ENCODE assay signal across 21 mouse cellular contexts in genomic region chr4:95850044-95850739, GRCm38 (mm10).
DNase-seq lines count a peak whose midpoint lies in the region; ATAC-seq and TF ChIP-seq lines count a peak whose summit lies in the region.
"Had no signal": no experiment of that assay in that cellular context is flagged by ENCODE, and none has a peak within 500 bp of the region (broad histone marks: within the 10 kb centered on the region; RNA-seq: fewer than 3 reads in every experiment).

No protein-coding gene starts in this region.

- no peaks in the 10 kb centered on the region for H3K79me2 ChIP-seq in macrophage (ENCODE audit: inconsistent target)

- DNase-seq in heart, embryonic 10.5 days (ENCODE audit: low spot score) = peak; percentile 13
- DNase-seq in 416B (ENCODE audit: low read depth) = peak; percentile 67
- no peak for DNase-seq in layer of hippocampus, postnatal 36 days
- no peak for DNase-seq in thymus, adult 2 months
- no peak for DNase-seq in midbrain, postnatal 0 days (ENCODE audit: low spot score)
- DNase-seq: adrenal gland, adult 8-10 months; cerebellum, postnatal 10 days; forebrain, postnatal 0 days; gastrocnemius, postnatal 10 days; kidney, adult 9 months had no signal

- H3K9ac ChIP-seq in heart, embryonic 11.5 days (ENCODE audit: low read depth, low read length) = no peak overlapping the region
- H3K9ac ChIP-seq in midbrain, postnatal 0 days (replicated peaks; ENCODE audit: low read length, poor library complexity, severe bottlenecking) = no peak overlapping the region
- H3K9ac ChIP-seq: forebrain, postnatal 0 days; heart, embryonic 13.5 days; limb, embryonic 12.5 days had no signal

- H3K27ac ChIP-seq in heart, embryonic 10.5 days = no peak overlapping the region
- H3K27ac ChIP-seq in heart, embryonic 11.5 days (ENCODE audit: low read depth, low read length) = no peak overlapping the region
- peak overlapping the region; percentile 40; the same call in 1 of the 2 replicates for H3K27ac ChIP-seq in bone marrow, adult 2 months (ENCODE audit: control insufficient read depth, insufficient read depth, low read depth, low read length, poor library complexity)
- H3K27ac ChIP-seq in macrophage = peak overlapping the region; percentile 97
- no peak overlapping the region for H3K27ac ChIP-seq in thymus, adult 2 months (ENCODE audit: control insufficient read depth, insufficient read depth, low read length)
- no peak overlapping the region for H3K27ac ChIP-seq in midbrain, postnatal 0 days (ENCODE audit: low read depth, low read length)
- H3K27ac ChIP-seq: heart, embryonic 13.5 days; hindbrain, embryonic 10.5 days; left cerebral cortex, adult 2 months; limb, embryonic 12.5 days had no signal

- no peaks in the 10 kb centered on the region for H3K36me3 ChIP-seq in heart, embryonic 10.5 days
- H3K36me3 ChIP-seq in heart, embryonic 11.5 days (ENCODE audit: control insufficient read depth, insufficient read depth, low read length) = no peaks in the 10 kb centered on the region
- no peaks in the 10 kb centered on the region for H3K36me3 ChIP-seq in macrophage (ENCODE audit: inconsistent target)
- no peaks in the 10 kb centered on the region for H3K36me3 ChIP-seq in thymus, adult 2 months (ENCODE audit: control insufficient read depth, insufficient read depth, low read length)
- no peaks in the 10 kb centered on the region for H3K36me3 ChIP-seq in midbrain, postnatal 0 days (ENCODE audit: insufficient read depth, low read length)
- H3K36me3 ChIP-seq: embryonic facial prominence, embryonic 10.5 days; G1E; heart, embryonic 13.5 days; hindbrain, embryonic 10.5 days; limb, embryonic 12.5 days had no signal

- no peak overlapping the region for H3K4me3 ChIP-seq in heart, embryonic 10.5 days
- no peak overlapping the region for H3K4me3 ChIP-seq in heart, embryonic 11.5 days (ENCODE audit: low read depth, low read length)
- H3K4me3 ChIP-seq in bone marrow, adult 2 months (replicated peaks; ENCODE audit: control insufficient read depth, low read depth, low read length) = no peak overlapping the region
- H3K4me3 ChIP-seq in macrophage (ENCODE audit: inconsistent target) = no peak overlapping the region
- H3K4me3 ChIP-seq in thymus, adult 2 months (ENCODE audit: control insufficient read depth, insufficient read depth, low read length) = no peak overlapping the region
- no peak overlapping the region for H3K4me3 ChIP-seq in midbrain, postnatal 0 days (ENCODE audit: low read depth, low read length)
- H3K4me3 ChIP-seq: embryonic facial prominence, embryonic 10.5 days; erythroblast, embryonic 14.5 days; heart, embryonic 13.5 days; hindbrain, embryonic 10.5 days; left cerebral cortex, adult 2 months; limb, embryonic 12.5 days had no signal

- H3K4me1 ChIP-seq in heart, embryonic 10.5 days = peaks cover 14% of the 10 kb centered on the region
- H3K4me1 ChIP-seq in heart, embryonic 11.5 days (ENCODE audit: control insufficient read depth, insufficient read depth, low read length) = 0 out of 2 replicates have a peak, but pooled peaks cover 9% of the 10 kb centered on the region
- H3K4me1 ChIP-seq in bone marrow, adult 2 months (ENCODE audit: control insufficient read depth, insufficient read depth, low read length) = peaks cover 4% of the 10 kb centered on the region
- peaks cover 7% of the 10 kb centered on the region; the same call in 1 of the 2 replicates for H3K4me1 ChIP-seq in thymus, adult 2 months (replicated peaks; ENCODE audit: control insufficient read depth, insufficient read depth, low read length)
- no peaks in the 10 kb centered on the region; the same call in 1 of the 2 replicates for H3K4me1 ChIP-seq in midbrain, postnatal 0 days (ENCODE audit: insufficient read depth, low read length)

- no peaks in the 10 kb centered on the region for H3K9me3 ChIP-seq in heart, embryonic 10.5 days
- H3K9me3 ChIP-seq in heart, embryonic 11.5 days (replicated peaks; ENCODE audit: control insufficient read depth, low read length) = no peaks in the 10 kb centered on the region
- no peaks in the 10 kb centered on the region for H3K9me3 ChIP-seq in midbrain, postnatal 0 days (ENCODE audit: low read length)
- H3K9me3 ChIP-seq: embryonic facial prominence, embryonic 10.5 days; heart, embryonic 13.5 days; hindbrain, embryonic 10.5 days; limb, embryonic 12.5 days had no signal

- no peak overlapping the region for H3K4me2 ChIP-seq in heart, embryonic 11.5 days
- no peak overlapping the region for H3K4me2 ChIP-seq in midbrain, postnatal 0 days (ENCODE audit: low read depth, low read length, poor library complexity, severe bottlenecking)
- H3K4me2 ChIP-seq: heart, embryonic 13.5 days; limb, embryonic 12.5 days; midbrain, embryonic 11.5 days had no signal

- 88% methylated on average over 6 of the region's 6 CpGs for WGBS in heart, embryonic 10.5 days
- WGBS in heart, embryonic 11.5 days (ENCODE audit: insufficient replicate concordance) = 86% methylated on average over 6 of the region's 6 CpGs
- 4% methylated on average over 6 of the region's 6 CpGs for WGBS in bone marrow, adult 2 months
- 0% methylated on average over 4 of the region's 6 CpGs for WGBS in macrophage (ENCODE audit: missing documents)
- 45% methylated on average over 6 of the region's 6 CpGs for WGBS in thymus, adult 2 months
- WGBS in midbrain, postnatal 0 days = 88% methylated on average over 6 of the region's 6 CpGs

- no peak for TF ChIP-seq CTCF in bone marrow, adult 2 months (IDR thresholded peaks at IDR 0.05; ENCODE audit: control insufficient read depth, insufficient read depth, low read length)
- no peak for TF ChIP-seq CTCF in thymus, adult 2 months (IDR thresholded peaks at IDR 0.05; ENCODE audit: borderline replicate concordance, control insufficient read depth, extremely low read depth, insufficient read depth, low read length, poor library complexity)
- no peak for TF ChIP-seq CTCF in midbrain, postnatal 0 days (IDR thresholded peaks at IDR 0.05)

- no peak for ATAC-seq in heart, embryonic 11.5 days (replicated peaks; ENCODE audit: insufficient number of reproducible peaks, low FRiP score, low TSS enrichment)
- no peak for ATAC-seq in midbrain, postnatal 0 days (ENCODE audit: low FRiP score)
- ATAC-seq: forebrain, postnatal 0 days had no signal

- TF ChIP-seq POLR2A in bone marrow, adult 2 months (IDR thresholded peaks at IDR 0.05; ENCODE audit: borderline replicate concordance, control insufficient read depth, low read depth, low read length) = no peak
- TF ChIP-seq POLR2A in thymus, adult 2 months (IDR thresholded peaks at IDR 0.05; ENCODE audit: control insufficient read depth, extremely low read depth, insufficient read depth, low read length, poor library complexity) = no peak

- H3K27me3 ChIP-seq in heart, embryonic 10.5 days (ENCODE audit: insufficient read depth, poor library complexity, severe bottlenecking) = no peaks in the 10 kb centered on the region
- no peaks in the 10 kb centered on the region for H3K27me3 ChIP-seq in heart, embryonic 11.5 days (ENCODE audit: control insufficient read depth, insufficient read depth, low read length)
- H3K27me3 ChIP-seq in thymus, adult 2 months (ENCODE audit: control insufficient read depth, insufficient read depth, low read length) = no peaks in the 10 kb centered on the region
- H3K27me3 ChIP-seq in midbrain, postnatal 0 days (ENCODE audit: insufficient read depth, low read length) = no peaks in the 10 kb centered on the region
- H3K27me3 ChIP-seq: heart, embryonic 13.5 days; limb, embryonic 12.5 days had no signal

Comparison
In these comparisons a context has a peak if more than half of its experiments do, and no peak if none do; other contexts are left out.
1. DNase-seq: peak in heart, embryonic 10.5 days (single experiment) and 416B (single experiment); none in layer of hippocampus, postnatal 36 days (0 of 2), thymus, adult 2 months (single experiment) and midbrain, postnatal 0 days (single experiment).
2. H3K27ac ChIP-seq: peak in bone marrow, adult 2 months (single experiment) and macrophage (single experiment); none in heart, embryonic 10.5 days (single experiment), heart, embryonic 11.5 days (single experiment), thymus, adult 2 months (single experiment) and midbrain, postnatal 0 days (single experiment).